Comparison of ENCODE assay signal across 10 mouse cellular contexts in genomic region chr19:46971712-46972111, GRCm38 (mm10). TPM values are rescaled to one million over a fixed set of nuclear protein-coding genes. Genes with fewer than 3 reads are reported as not detected.
DNase-seq lines count a peak whose midpoint lies in the region; ATAC-seq lines count a peak whose summit lies in the region.
"Had no signal": no experiment of that assay in that cellular context is flagged by ENCODE, and none has a peak within 500 bp of the region (broad histone marks: within the 10 kb centered on the region; RNA-seq: fewer than 3 reads in every experiment).

No protein-coding gene starts in this region.

- H3K36me3 ChIP-seq in heart, embryonic 14.5 days (ENCODE audit: control insufficient read depth, insufficient read depth, low read length), result no peaks in the 10 kb centered on the region
- H3K36me3 ChIP-seq in hindbrain, embryonic 13.5 days, result no peaks in the 10 kb centered on the region
- no peaks in the 10 kb centered on the region for H3K36me3 ChIP-seq in midbrain, embryonic 15.5 days (replicated peaks)

- H3K27me3 ChIP-seq in heart, embryonic 14.5 days (ENCODE audit: control insufficient read depth, insufficient read depth, low read length), result no peaks in the 10 kb centered on the region
- H3K27me3 ChIP-seq in hindbrain, embryonic 13.5 days, result no peaks in the 10 kb centered on the region
- H3K27me3 ChIP-seq in midbrain, embryonic 15.5 days (replicated peaks), result no peaks in the 10 kb centered on the region

- no peak overlapping the region for H3K9ac ChIP-seq in heart, embryonic 14.5 days (ENCODE audit: low read length)
- peak overlapping the region; percentile 49 for H3K9ac ChIP-seq in hindbrain, embryonic 13.5 days
- no peak overlapping the region for H3K9ac ChIP-seq in midbrain, embryonic 15.5 days

- peaks cover 47 to 59% of the 10 kb centered on the region in 2 experiments for H3K4me1 ChIP-seq in heart, embryonic 14.5 days (ENCODE audit: control insufficient read depth in 2 of 2, insufficient read depth in 2 of 2, low read length in 2 of 2)
- H3K4me1 ChIP-seq in hindbrain, embryonic 13.5 days (replicated peaks), result peaks cover 28% of the 10 kb centered on the region
- H3K4me1 ChIP-seq in midbrain, embryonic 15.5 days, result peaks cover 26% of the 10 kb centered on the region

- no peak for DNase-seq in heart, postnatal 36 days
- peak; percentile 77 for DNase-seq in brain, adult 2 months (ENCODE audit: low read depth, low spot score)
- DNase-seq in ovary, postnatal 10 days (ENCODE audit: low spot score), result no peak
- DNase-seq in MN1 (ENCODE audit: low spot score), result no peak
- DNase-seq: gastrocnemius, postnatal 10 days; kidney, postnatal 14 days had no signal

- ATAC-seq in heart, embryonic 14.5 days (ENCODE audit: insufficient number of reproducible peaks, insufficient read depth, low FRiP score, low read depth), result no peak
- peak; percentile 41 for ATAC-seq in hindbrain, embryonic 13.5 days (ENCODE audit: low FRiP score)
- ATAC-seq in midbrain, embryonic 15.5 days (replicated peaks), result peak; percentile 53; the same call in 1 of the 2 replicates
- no peak for ATAC-seq in megakaryocyte-erythroid progenitor cell, adult 5-6 weeks (replicated peaks; ENCODE audit: low FRiP score, low TSS enrichment, poor library complexity, severe bottlenecking)

- H3K4me3 ChIP-seq in heart, embryonic 14.5 days (ENCODE audit: control insufficient read depth in 1 of 2, insufficient read depth in 1 of 2, low read depth in 1 of 2, low read length in 2 of 2), result no peak overlapping the region
- H3K4me3 ChIP-seq in hindbrain, embryonic 13.5 days, result no peak overlapping the region
- H3K4me3 ChIP-seq in midbrain, embryonic 15.5 days, result no peak overlapping the region

- H3K27ac ChIP-seq in heart, embryonic 14.5 days (replicated peaks in 1 of 2; ENCODE audit: control insufficient read depth in 1 of 2, insufficient read depth in 1 of 2, low read depth in 2 of 2, low read length in 2 of 2), result peak overlapping the region; percentile 26 to 94
- H3K27ac ChIP-seq in hindbrain, embryonic 13.5 days, result peak overlapping the region; percentile 94
- H3K27ac ChIP-seq in midbrain, embryonic 15.5 days, result peak overlapping the region; percentile 90

- H3K9me3 ChIP-seq in heart, embryonic 14.5 days (ENCODE audit: control insufficient read depth, low read length), result no peaks in the 10 kb centered on the region
- no peaks in the 10 kb centered on the region for H3K9me3 ChIP-seq in hindbrain, embryonic 13.5 days
- H3K9me3 ChIP-seq in midbrain, embryonic 15.5 days, result no peaks in the 10 kb centered on the region

- H3K4me2 ChIP-seq in heart, embryonic 14.5 days (ENCODE audit: low read length), result no peak overlapping the region
- H3K4me2 ChIP-seq in hindbrain, embryonic 13.5 days, result peak overlapping the region; percentile 15; the same call in 1 of the 2 replicates
- H3K4me2 ChIP-seq in midbrain, embryonic 15.5 days, result no peak overlapping the region

- WGBS in heart, embryonic 14.5 days, result 80% methylated on average over 9 of the region's 9 CpGs
- WGBS in hindbrain, embryonic 13.5 days, result 37% methylated on average over 9 of the region's 9 CpGs
- 37% methylated on average over 9 of the region's 9 CpGs for WGBS in midbrain, embryonic 15.5 days

- intact Hi-C loops in heart, postnatal 36 days (cut with DNase I), result no loop called here

RNA-seq across cellular contexts. Expression of gene Ina, which starts 42.8 kb away (rescaled TPM):
- polyA plus RNA-seq in heart, embryonic 14.5 days (2014; fragmentation: Nextera tagmentation; extraction: Ambion mirVana), result 0.30 TPM in 1 of 2 replicates, not detected in the other
- total RNA-seq in heart, postnatal 36 days (2021), result not detected
- 684 and 706 TPM in 2 replicates for polyA plus RNA-seq in hindbrain, embryonic 13.5 days (2015; fragmentation: Nextera tagmentation; extraction: Ambion mirVana)
- 589 and 592 TPM in 2 replicates for polyA plus RNA-seq in midbrain, embryonic 15.5 days (2015; fragmentation: Nextera tagmentation; extraction: Ambion mirVana)
- 1.1 TPM in 1 of 2 replicates, not detected in the other for total RNA-seq in megakaryocyte-erythroid progenitor cell, adult 5-6 weeks (2014; fragmentation: Nextera tagmentation)
- total RNA-seq in megakaryocyte-erythroid progenitor cell, adult 5-6 weeks (2017), result 0.09 and 0.27 TPM in 2 replicates

RNA-seq across cellular contexts. Expression of gene Nt5c2, which starts 43.2 kb away (rescaled TPM):
- 115 and 126 TPM in 2 replicates for polyA plus RNA-seq in heart, embryonic 14.5 days (2014; fragmentation: Nextera tagmentation; extraction: Ambion mirVana)
- 10 to 100 TPM; 59.6 to 61.2 TPM for total RNA-seq in heart, postnatal 36 days (2021)
- 93.2 and 98.1 TPM in 2 replicates for polyA plus RNA-seq in hindbrain, embryonic 13.5 days (2015; fragmentation: Nextera tagmentation; extraction: Ambion mirVana)
- polyA plus RNA-seq in midbrain, embryonic 15.5 days (2015; fragmentation: Nextera tagmentation; extraction: Ambion mirVana), result 87.7 and 90.5 TPM in 2 replicates
- total RNA-seq in megakaryocyte-erythroid progenitor cell, adult 5-6 weeks (2014; fragmentation: Nextera tagmentation), result 87.1 and 88.5 TPM in 2 replicates
- 142 and 145 TPM in 2 replicates for total RNA-seq in megakaryocyte-erythroid progenitor cell, adult 5-6 weeks (2017)

Comparison
In these comparisons a context has a peak if more than half of its experiments do, and no peak if none do; other contexts are left out.
1. ATAC-seq: peak in hindbrain, embryonic 13.5 days (single experiment) and midbrain, embryonic 15.5 days (single experiment); none in heart, embryonic 14.5 days (single experiment) and megakaryocyte-erythroid progenitor cell, adult 5-6 weeks (single experiment).
2. RNA of gene Ina, which starts 42.8 kb away (polyA plus RNA-seq): 684 to 706 TPM in hindbrain, embryonic 13.5 days and 589 to 592 TPM in midbrain, embryonic 15.5 days; 0.30 TPM in heart, embryonic 14.5 days; every median in the first group is over 100 times any median in the second.
3. Peak in every context shown above with its lines, with median percentiles within 50 percentile points of each other: H3K27ac ChIP-seq.